Mouse (Mus musculus) fibroblast of lung, adult 2 months (primary cell): Measurements from ENCODE around the gene Gm26558.
A peak's percentile ranks its signal among the peaks of the same experiment; 100 is the strongest.

Source experiments
- DNase-seq: peaks from one replicate; pipeline ENCODE4 v3.0.0-alpha.2; 2011; ENCODE audit warnings: low read depth

Gm26558 gene

GRCm38 (mm10) chr2:70661715-70662495, at the start of gene Gm26558:
TSS of gene Gm26558 (minus strand) at chr2:70662108.
- no peak for DNase-seq

DNA sequence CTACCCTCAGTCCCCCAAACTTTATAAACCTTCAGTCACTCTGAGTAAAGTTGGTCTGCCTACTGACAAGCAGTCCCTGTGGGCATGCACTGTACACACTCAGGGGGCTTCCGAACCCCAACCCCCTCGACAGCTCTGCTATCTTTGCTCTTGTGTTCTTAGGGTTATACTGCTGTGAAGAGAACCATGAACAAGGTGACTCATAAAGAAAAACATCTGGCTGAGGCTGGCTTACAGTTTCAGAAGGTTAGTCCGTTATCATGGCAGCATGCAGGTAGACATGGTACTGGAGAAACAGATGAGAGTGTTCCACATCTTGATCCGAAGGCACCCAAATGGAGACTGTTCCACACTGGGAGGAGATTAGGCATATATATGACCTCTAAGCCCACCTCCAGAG, 49.0 kb upstream of the Gm26558 start:
- no peak for DNase-seq

DNA sequence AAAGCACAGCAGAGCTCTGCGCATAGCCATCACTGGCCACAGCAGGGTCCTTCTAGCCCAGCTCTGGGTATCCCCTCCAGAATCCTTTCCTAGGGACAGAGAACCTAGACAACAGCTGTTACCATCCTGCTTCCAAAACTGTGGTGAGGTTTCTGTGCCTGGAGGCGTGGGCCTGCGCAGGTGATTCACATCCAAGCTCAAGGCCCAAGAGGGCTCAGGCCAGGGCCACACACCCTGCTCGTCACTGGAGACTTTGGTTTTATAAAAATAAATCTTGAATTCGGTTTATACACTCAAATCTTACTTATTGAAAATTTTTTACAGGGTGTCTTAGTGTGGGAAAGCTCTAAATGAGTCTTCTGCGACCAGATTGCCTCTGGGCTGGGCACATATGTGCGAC, 48.3 kb upstream of the Gm26558 start:
- DNase-seq = no peak

DNA sequence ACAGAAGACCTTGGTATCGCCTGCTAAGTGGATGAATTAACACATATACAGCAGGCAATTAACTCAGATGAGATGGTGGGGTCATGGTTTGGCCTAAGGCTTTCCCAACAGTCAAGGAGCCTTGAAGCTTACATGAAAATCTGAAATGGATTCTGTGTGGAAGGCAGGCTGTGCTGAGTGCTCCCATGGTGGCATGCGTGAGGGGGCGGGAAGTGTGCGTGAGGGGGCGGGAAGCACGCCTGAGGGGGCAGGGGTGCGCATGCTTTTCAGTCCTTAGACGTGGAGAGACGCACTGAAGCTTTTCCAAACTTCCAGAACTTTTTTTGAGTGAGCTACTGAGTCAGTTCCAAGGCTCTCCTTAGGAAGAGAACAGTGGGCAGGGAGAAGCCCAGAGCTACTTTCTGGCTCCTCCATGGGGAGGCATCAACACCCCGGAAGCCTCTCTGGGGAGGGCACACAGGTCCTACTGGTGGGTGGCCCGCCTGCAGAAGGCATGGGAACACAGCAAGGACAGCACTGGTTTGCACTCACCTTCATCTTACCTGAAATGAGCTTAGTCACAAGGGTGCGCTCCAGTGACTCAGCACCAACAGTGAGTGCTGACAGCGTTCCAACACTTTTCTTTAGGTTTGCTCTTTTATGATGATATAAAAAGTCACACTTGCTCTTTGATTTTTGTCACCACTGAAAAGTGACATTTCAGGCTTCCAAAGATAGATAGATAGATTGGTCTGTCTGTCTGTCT, 47.2 kb upstream of the Gm26558 start:
- DNase-seq = no peak

DNA sequence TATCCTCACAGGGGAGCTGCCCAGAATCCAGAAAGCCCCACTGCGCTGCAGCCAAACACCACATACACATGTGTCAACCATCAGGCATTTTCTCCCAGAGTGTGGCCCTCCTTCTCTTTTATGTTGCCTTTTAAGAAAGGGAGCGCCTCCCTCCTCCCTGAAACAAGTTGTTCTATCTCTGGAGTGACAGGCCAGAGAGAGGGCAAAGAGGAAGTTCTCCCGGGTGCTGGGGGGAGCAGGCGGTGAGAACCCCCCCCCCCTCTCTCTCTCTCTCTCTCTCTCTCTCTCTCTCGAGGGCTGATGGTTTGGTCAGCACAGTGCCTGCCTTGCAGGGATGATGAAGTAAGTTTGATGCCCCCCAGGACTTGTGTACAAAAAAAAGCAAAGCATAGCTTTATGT, 40.5 kb upstream of the Gm26558 start:
- DNase-seq = no peak

- no peak for DNase-seq
These were observed 39.7 kb upstream of the Gm26558 start for GRCm38 (mm10) chr2:70701571-70701970.

DNA sequence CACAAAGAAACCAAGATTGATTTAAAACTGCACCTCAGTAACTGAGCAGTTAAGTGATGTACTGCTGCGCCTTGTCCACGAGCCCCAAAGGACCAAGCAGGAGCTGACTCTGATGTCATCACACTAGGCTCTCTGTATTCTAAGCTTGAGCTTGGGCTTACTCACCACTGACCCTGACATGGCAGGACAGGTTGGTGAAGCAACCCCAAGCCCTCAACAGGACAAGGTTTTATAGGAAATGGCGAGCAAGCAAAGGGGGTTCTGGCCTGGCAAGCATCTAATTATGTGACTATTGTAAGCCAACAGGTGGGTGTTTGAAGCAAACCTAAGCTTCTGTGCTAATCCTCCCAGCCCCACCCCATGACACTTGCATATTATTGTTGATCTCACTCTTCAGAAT, 38.9 kb upstream of the Gm26558 start:
- no peak for DNase-seq

DNA sequence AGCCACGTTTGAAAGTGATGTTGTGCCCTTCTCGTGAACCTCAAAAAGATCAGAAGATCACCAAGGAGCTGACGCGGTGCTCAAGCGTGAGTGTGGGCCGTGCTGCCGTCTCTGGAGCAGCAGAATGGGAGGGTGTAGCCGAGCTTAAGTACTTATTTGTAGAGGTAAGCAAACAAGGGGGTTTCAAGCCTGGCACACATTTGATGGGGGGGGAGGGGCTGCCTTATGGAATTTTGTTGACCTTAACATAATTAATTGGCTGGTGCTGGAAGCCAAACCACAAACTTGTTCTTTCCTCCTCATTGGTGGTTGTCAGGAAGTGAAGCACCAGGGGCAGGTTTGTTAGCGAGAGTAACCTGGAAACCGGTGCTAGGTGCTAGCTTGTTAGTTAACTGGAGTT, 33.8 kb upstream of the Gm26558 start:
- DNase-seq = no peak

DNA sequence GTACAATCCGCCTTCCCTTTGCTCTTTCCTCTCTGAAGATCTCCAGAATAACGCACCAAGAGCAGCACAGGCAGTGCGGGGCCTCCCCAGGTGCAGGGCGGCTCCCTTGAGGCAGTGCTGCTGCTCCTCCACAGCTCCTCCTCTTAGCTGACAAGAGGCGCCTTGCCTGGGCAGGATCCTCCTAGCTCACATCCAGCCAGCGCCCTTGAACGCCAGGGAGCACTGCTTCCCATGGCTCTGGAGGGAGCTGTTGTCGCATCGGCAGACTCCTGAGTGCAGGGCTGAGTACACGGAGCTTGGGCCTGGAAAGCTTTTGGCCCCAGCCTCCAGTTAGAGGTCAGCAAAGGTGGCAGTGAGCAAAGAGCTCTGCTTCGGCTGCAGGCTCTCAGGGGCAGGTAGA, 28.3 kb upstream of the Gm26558 start:
- no peak for DNase-seq

GRCm38 (mm10) chr2:70688454-70689078, 26.7 kb upstream of the Gm26558 start:
- no peak for DNase-seq

DNA sequence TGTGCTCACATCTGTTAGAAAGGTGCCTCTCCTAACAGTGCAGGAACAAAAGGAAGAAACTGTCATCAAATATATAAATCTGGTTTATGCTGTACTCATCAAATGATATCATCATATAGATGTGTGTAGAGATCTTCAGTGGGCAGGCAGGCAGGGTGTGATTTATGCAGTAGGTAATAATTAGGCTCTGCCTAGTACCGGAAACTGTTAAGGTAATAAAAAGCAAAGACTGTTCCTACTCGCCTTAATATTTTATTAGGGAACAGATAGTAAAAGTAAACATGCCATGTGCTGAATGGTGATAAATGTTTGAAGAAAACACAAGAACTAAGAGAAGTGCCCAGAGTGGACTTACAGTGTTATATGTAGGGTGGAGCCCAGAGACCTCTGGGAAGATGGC, 20.4 kb upstream of the Gm26558 start:
- DNase-seq = no peak

DNA sequence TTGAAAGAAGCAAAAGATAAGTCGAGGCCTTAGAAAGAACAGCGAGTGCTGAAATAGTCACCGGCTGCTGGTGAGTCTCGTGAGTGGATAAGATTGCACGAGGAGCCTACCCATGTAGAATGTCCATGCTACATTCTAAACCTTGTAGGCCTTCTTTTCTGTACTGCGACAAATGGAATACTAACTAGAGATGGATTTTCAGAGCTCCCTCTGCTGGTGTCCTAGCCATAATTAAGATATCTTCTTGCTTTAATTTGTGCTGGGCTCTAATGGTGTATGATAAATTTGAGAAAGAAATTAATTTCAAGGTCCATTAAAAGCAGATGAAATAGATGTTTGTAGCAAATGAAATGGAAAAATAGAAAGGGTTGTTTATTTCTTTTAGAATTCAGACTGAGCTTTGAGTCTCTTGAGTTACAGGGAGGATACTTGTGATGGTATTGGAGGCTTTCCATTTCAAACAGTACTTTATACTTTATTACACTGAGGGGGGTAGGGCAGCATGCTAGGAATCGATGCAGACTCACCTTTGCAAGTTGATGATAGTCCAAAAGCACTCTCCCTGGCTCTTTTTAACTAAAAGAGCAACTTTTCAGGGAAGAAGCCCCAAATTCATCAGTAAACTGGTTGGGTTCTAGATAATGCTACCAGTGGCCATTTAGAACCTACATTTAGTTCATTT, 11.7 kb upstream of the Gm26558 start:
- no peak for DNase-seq

- no peak for DNase-seq
These were observed 10.6 kb upstream of the Gm26558 start for GRCm38 (mm10) chr2:70672476-70672875.

DNA sequence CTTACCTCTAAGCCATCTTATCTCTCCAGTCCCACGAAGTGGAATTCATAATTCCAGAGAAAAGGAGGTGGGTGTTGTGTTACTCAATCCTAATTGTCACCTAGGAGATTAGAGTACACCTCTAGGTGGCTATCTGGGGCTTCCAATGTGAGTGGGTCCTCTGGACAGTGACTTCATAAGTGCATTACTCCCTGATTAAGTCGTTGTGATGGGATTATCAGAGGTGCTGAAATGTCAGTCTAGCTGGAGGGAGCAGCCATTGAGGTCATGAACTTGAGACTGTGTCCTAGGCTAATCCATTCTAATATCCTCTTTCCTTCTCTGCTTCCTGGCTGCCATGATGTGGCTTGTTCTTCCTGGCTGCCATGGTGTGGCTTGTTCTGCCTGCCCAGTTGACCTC, 8.0 kb upstream of the Gm26558 start:
- no peak for DNase-seq

- DNase-seq = no peak
These were observed 7.3 kb upstream of the Gm26558 start for GRCm38 (mm10) chr2:70669241-70669640.

GRCm38 (mm10) chr2:70667016-70667415, 5.1 kb upstream of the Gm26558 start:
- DNase-seq = no peak

DNA sequence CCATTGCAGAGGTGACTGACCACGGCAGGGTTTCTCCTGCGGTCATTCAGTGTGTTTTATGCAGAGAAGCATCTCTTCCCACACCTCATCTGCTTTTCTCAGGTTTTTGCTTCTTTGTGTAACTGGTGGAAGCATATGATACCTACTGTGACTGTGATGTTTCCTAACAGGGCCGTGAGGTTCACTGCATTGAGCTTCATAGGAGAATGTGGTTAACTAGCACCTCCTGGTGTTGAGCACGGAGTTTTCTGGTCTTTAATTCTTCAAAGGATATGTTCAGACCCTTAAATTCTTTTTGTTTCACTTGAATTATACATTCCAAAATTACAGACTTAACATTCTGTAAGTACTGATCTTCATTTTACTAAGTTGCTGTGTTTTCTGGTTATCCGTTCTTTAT, 1.9 kb upstream of the Gm26558 start:
- no peak for DNase-seq

- peak; percentile 93 for DNase-seq
These were observed 807 bp downstream of the Gm26558 start, which contains the start of gene Gorasp2 for GRCm38 (mm10) chr2:70660887-70661714. TSS of gene Gorasp2 (plus strand) at chr2:70661576.

GRCm38 (mm10) chr2:70657083-70657482, 4.8 kb downstream of the Gm26558 start:
- DNase-seq = no peak

GRCm38 (mm10) chr2:70651820-70652219, 10.1 kb downstream of the Gm26558 start:
- no peak for DNase-seq

DNA sequence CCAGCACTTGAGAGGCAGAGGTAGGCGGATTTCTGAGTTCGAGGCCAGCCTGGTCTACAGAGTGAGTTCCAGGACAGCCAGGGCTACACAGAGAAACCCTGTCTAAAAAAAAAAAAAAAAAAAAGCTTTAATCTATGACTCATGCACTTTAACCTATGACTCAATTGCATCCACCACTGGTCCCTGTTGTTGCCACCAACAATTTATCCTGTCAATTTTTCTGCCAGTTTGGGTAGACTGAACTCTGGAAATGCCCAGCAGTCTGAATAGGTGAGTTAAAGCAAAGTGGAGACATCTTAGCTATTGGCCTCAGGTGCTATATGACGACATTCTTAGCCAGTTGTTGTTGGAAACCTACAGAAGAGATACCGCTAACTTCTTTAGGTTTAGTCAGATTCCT, 12.4 kb downstream of the Gm26558 start:
- no peak for DNase-seq

DNA sequence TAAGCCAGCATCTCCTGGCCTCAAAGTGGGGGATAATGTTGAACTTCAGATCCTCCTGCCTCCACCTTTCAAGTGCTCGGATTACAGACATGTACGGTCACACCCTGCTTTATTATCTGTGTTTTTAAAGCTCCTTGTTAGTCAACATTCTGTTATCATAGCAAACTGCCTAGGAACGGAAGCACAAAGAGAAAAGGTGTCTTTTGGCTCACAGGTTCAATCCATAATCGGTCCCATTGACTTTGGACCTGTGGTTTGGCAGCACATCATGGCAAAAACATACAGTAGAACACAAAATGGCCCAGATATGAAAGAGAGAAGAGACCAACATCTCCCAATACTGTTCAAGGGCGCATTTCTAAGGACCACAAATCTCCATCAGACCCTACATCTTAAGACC, 13.6 kb downstream of the Gm26558 start:
- no peak for DNase-seq
